Mouse (Mus musculus): ENCODE measurements at regions not wholly inside any gene's neighbourhood (a gene's known extent, or its start where the extent isn't known, plus 50 kb on each side); places are given as distances from the start of the nearest gene placed in this dataset.

GRCm38 (mm10) chr10:117535843-117536242 lies 93.5 kb upstream of the Cpm start:
- H3K4me1 ChIP-seq (ENCODE audit: control insufficient read depth in 1 of 2, insufficient read depth in 2 of 2), result peaks cover 6 to 16% of the 10 kb centered on the region in 2 experiments
- TF ChIP-seq MAX (IDR thresholded peaks at IDR 0.05; ENCODE audit: low read length) (no peak), RCOR1 (conservative IDR thresholded peaks at IDR 0.05; ENCODE audit: low read depth, low read length) (no peak), ELF1 (IDR thresholded peaks at IDR 0.05; ENCODE audit: low read depth, low read length) (no peak), MAFK (IDR thresholded peaks at IDR 0.05; ENCODE audit: insufficient replicate concordance, low read length) (no peak), ZKSCAN1 (IDR thresholded peaks at IDR 0.05; ENCODE audit: borderline replicate concordance, low read depth, low read length) (no peak), SIN3A (IDR thresholded peaks at IDR 0.05; ENCODE audit: low read length) (no peak), IRF4 (IDR thresholded peaks at IDR 0.05; ENCODE audit: low read depth, low read length) (no peak), TBP (conservative IDR thresholded peaks at IDR 0.05; ENCODE audit: low read depth, low read length) (no peak), PAX5 (IDR thresholded peaks at IDR 0.05; ENCODE audit: low read length) (no peak)
- DNase-seq (ENCODE audit: extremely low read depth), result no peak
- in situ Hi-C loops (cut with MboI; ENCODE audit: low pct_ligation_motif_present, low pct_unique_long_range_greater_than_20kb, low sequenced_read_pairs) (no loop called here), dilution Hi-C loops (cut with MboI; ENCODE audit: extremely low pct_ligation_motif_present, extremely low pct_unique_long_range_greater_than_20kb, low sequenced_read_pairs) (no loop called here)
- H3K36me3 ChIP-seq (replicated peaks in 1 of 2; ENCODE audit: control insufficient read depth in 1 of 2, insufficient read depth in 1 of 2, low read length in 1 of 2), result no peaks in the 10 kb centered on the region
- no peak overlapping the region for H3K9ac ChIP-seq (ENCODE audit: insufficient read depth, low read depth)
- H3K27ac ChIP-seq (ENCODE audit: insufficient read depth, low read depth), result no peak overlapping the region
- peaks cover 12% of the 10 kb centered on the region for H3K9me3 ChIP-seq (replicated peaks; ENCODE audit: low read length)
- H3K79me2 ChIP-seq (replicated peaks; ENCODE audit: control insufficient read depth, extremely low read depth, insufficient read depth, poor library complexity, severe bottlenecking), result no peaks in the 10 kb centered on the region
- H3K27me3 ChIP-seq (replicated peaks), result peaks cover 4% of the 10 kb centered on the region
- H3K4me3 ChIP-seq (replicated peaks in 1 of 3; ENCODE audit: low read depth in 2 of 3, low read length in 2 of 3, poor library complexity in 1 of 3), result no peak overlapping the region
- H3K4me2 ChIP-seq (ENCODE audit: insufficient read depth, low read depth, poor library complexity, severe bottlenecking), result no peak overlapping the region

- H3K4me3 ChIP-seq (replicated peaks in 1 of 3; ENCODE audit: low read depth in 2 of 3, low read length in 2 of 3, poor library complexity in 1 of 3), result no peak overlapping the region
- no peak overlapping the region for H3K4me2 ChIP-seq (ENCODE audit: insufficient read depth, low read depth, poor library complexity, severe bottlenecking)
- no peaks in the 10 kb centered on the region for H3K79me2 ChIP-seq (replicated peaks; ENCODE audit: control insufficient read depth, extremely low read depth, insufficient read depth, poor library complexity, severe bottlenecking)
- TF ChIP-seq UBTF (IDR thresholded peaks at IDR 0.05; ENCODE audit: low read depth, low read length) (no peak), TBP (conservative IDR thresholded peaks at IDR 0.05; ENCODE audit: low read depth, low read length) (no peak), EP300 (IDR thresholded peaks at IDR 0.05; ENCODE audit: low read length) (no peak), E2F4 (IDR thresholded peaks at IDR 0.05; ENCODE audit: insufficient replicate concordance, low read depth, low read length) (no peak), PAX5 (IDR thresholded peaks at IDR 0.05; ENCODE audit: low read length) (no peak), ZMIZ1 (IDR thresholded peaks at IDR 0.05; ENCODE audit: low read depth, low read length) (no peak), ETS1 (conservative IDR thresholded peaks at IDR 0.05; ENCODE audit: low read depth, low read length) (no peak), MAFK (IDR thresholded peaks at IDR 0.05; ENCODE audit: insufficient replicate concordance, low read length) (no peak), JUN (IDR thresholded peaks at IDR 0.05; ENCODE audit: insufficient read depth, low read depth, low read length) (no peak), USF2 (conservative IDR thresholded peaks at IDR 0.05; ENCODE audit: low read depth, low read length) (no peak), GABPA (IDR thresholded peaks at IDR 0.05; ENCODE audit: insufficient replicate concordance, low read depth, low read length) (no peak)
- in situ Hi-C loops (cut with MboI; ENCODE audit: low pct_ligation_motif_present, low pct_unique_long_range_greater_than_20kb, low sequenced_read_pairs), result no loop called here
- no peak for DNase-seq (ENCODE audit: extremely low read depth)
- peaks cover 4% of the 10 kb centered on the region for H3K27me3 ChIP-seq (replicated peaks)
- H3K9me3 ChIP-seq (replicated peaks; ENCODE audit: low read length), result peaks cover 12% of the 10 kb centered on the region
- H3K27ac ChIP-seq (ENCODE audit: insufficient read depth, low read depth), result no peak overlapping the region
- H3K36me3 ChIP-seq (replicated peaks in 1 of 2; ENCODE audit: control insufficient read depth in 1 of 2, insufficient read depth in 1 of 2, low read length in 1 of 2), result no peaks in the 10 kb centered on the region
- peaks cover 6 to 22% of the 10 kb centered on the region in 2 experiments for H3K4me1 ChIP-seq (ENCODE audit: control insufficient read depth in 1 of 2, insufficient read depth in 2 of 2)
- no peak overlapping the region for H3K9ac ChIP-seq (ENCODE audit: insufficient read depth, low read depth)
- dilution Hi-C loops (cut with MboI; ENCODE audit: extremely low pct_ligation_motif_present, extremely low pct_unique_long_range_greater_than_20kb, low sequenced_read_pairs), result no loop called here
Observed at GRCm38 (mm10) chr10:117534992-117535719, 94.1 kb upstream of the Cpm start.

Data from CH12.LX (cell line).